Mouse (Mus musculus): ENCODE data around the gene Acbd6. TPM values are rescaled to one million over a fixed set of nuclear protein-coding genes. Genes with fewer than 3 reads are reported as not detected.

Gene Acbd6
- polyA plus RNA-seq, 1 experiment from 2014 or later = 73.5 TPM

GRCm38 (mm10) chr1:155564741-155565140, 6.8 kb downstream of the Acbd6 start:
- Histone ChIP-seq H3K9ac (no peak overlapping the region), H3K4me3 (replicated peaks) (no peak overlapping the region), H3K9me3 (replicated peaks) (no peaks in the 10 kb centered on the region), H3K36me3 (peaks cover 45% of the 10 kb centered on the region), H3K27ac (no peak overlapping the region), H3K4me1 (peaks cover 6% of the 10 kb centered on the region), H3K4me2 (no peak overlapping the region), H3K27me3 (no peaks in the 10 kb centered on the region)
- WGBS = 29% methylated on average over 3 of the region's 3 CpGs
- no peak for ATAC-seq (replicated peaks; ENCODE audit: low FRiP score)

GRCm38 (mm10) chr1:155568133-155568532, 10.2 kb downstream of the Acbd6 start:
- H3K4me3 ChIP-seq (replicated peaks) = no peak overlapping the region
- H3K36me3 ChIP-seq = peaks cover 67% of the 10 kb centered on the region
- no peak for ATAC-seq (replicated peaks; ENCODE audit: low FRiP score)
- H3K4me1 ChIP-seq = no peaks in the 10 kb centered on the region
- H3K27me3 ChIP-seq = no peaks in the 10 kb centered on the region
- 98% methylated on average over 9 of the region's 9 CpGs for WGBS
- no peak overlapping the region for H3K27ac ChIP-seq
- H3K9me3 ChIP-seq (replicated peaks) = no peaks in the 10 kb centered on the region
- no peak overlapping the region for H3K4me2 ChIP-seq
- no peak overlapping the region for H3K9ac ChIP-seq

- no peak for ATAC-seq (replicated peaks; ENCODE audit: low FRiP score)
- no peaks in the 10 kb centered on the region for H3K4me1 ChIP-seq
- no peaks in the 10 kb centered on the region for H3K27me3 ChIP-seq
- WGBS = 80% methylated on average over 4 of the region's 4 CpGs
- no peak overlapping the region for H3K27ac ChIP-seq
- H3K4me2 ChIP-seq = no peak overlapping the region
- H3K4me3 ChIP-seq (replicated peaks) = no peak overlapping the region
- no peaks in the 10 kb centered on the region for H3K9me3 ChIP-seq (replicated peaks)
- peaks cover 70% of the 10 kb centered on the region for H3K36me3 ChIP-seq
- no peak overlapping the region for H3K9ac ChIP-seq
These were observed 11.4 kb downstream of the Acbd6 start for GRCm38 (mm10) chr1:155569340-155569739.

DNA sequence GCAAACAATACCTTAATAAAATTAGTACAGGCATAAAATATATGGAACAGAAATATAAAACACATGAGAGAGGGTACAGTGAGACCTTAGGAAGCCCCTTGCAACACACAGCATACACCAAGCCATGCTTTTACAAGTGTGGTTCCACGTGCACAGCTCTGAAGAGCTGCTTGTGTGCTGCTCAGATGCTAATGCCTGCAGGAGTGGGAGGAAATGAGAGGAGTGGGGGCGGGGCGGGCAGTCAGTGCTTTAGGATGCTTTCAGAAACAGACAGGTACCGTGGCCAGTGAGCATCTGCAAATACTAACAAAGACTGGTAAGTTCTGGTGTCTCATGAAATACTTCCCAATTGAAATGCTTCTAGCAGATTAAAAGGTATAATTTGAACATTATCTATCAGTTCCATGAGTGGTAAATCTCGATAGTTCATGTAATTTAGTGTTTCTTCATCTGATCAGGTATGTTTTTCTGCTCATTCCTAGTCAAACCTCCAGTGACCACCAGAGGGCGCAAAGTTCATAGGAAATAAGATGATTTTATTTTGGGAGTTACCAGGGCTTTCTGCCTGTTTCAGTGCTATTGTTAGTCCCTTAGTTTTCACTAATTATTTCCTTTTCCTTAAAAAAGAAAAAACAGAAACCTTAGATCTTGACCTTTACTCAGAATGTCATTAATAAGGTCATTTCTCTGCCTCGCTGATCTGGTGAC, 17.2 kb downstream of the Acbd6 start:
- no peak for ATAC-seq (replicated peaks; ENCODE audit: low FRiP score)
- H3K9ac ChIP-seq = no peak overlapping the region
- H3K4me2 ChIP-seq = no peak overlapping the region

GRCm38 (mm10) chr1:155576432-155576831, 18.5 kb downstream of the Acbd6 start:
- Histone ChIP-seq H3K9ac (no peak overlapping the region), H3K36me3 (peaks cover 21% of the 10 kb centered on the region), H3K4me1 (no peaks in the 10 kb centered on the region), H3K27me3 (no peaks in the 10 kb centered on the region), H3K27ac (no peak overlapping the region), H3K9me3 (replicated peaks) (no peaks in the 10 kb centered on the region), H3K4me3 (replicated peaks) (no peak overlapping the region), H3K4me2 (no peak overlapping the region)
- ATAC-seq (replicated peaks; ENCODE audit: low FRiP score) = no peak
- WGBS = 38% methylated on average over 2 of the region's 2 CpGs

More for the DNA sequence above, 17.2 kb downstream of the Acbd6 start:
- no peak overlapping the region for H3K4me3 ChIP-seq (replicated peaks)
- no peak overlapping the region for H3K27ac ChIP-seq
- no peaks in the 10 kb centered on the region for H3K27me3 ChIP-seq
- peaks cover 26% of the 10 kb centered on the region for H3K36me3 ChIP-seq
- no peaks in the 10 kb centered on the region for H3K4me1 ChIP-seq
- no peaks in the 10 kb centered on the region for H3K9me3 ChIP-seq (replicated peaks)
- 24% methylated on average over 7 of the region's 7 CpGs for WGBS

DNA sequence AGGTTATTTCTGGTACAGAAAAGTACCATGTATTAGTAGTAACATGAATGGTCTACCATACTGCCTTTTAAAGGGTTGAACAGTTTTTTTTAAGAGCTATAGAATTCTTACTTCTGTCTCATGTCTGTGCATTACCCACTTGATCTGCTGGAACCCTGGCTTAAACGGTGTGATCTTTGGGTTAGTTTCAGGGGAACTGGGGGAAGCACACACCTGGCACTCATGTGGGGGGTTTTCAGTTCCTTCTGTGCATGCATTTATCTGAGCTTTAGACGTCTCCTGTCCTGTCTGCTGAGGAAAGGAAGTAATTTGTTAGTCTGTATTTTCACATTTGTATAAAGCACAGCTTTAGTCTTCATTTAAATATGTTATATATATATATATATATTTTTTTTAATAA, 19.4 kb downstream of the Acbd6 start:
- Histone ChIP-seq H3K4me3 (replicated peaks) (no peak overlapping the region), H3K4me2 (no peak overlapping the region), H3K9me3 (replicated peaks) (no peaks in the 10 kb centered on the region), H3K9ac (no peak overlapping the region), H3K36me3 (peaks cover 16% of the 10 kb centered on the region), H3K27ac (no peak overlapping the region), H3K4me1 (no peaks in the 10 kb centered on the region), H3K27me3 (no peaks in the 10 kb centered on the region)
- ATAC-seq (replicated peaks; ENCODE audit: low FRiP score) = no peak
- WGBS = 78% methylated on average over 2 of the region's 2 CpGs

DNA sequence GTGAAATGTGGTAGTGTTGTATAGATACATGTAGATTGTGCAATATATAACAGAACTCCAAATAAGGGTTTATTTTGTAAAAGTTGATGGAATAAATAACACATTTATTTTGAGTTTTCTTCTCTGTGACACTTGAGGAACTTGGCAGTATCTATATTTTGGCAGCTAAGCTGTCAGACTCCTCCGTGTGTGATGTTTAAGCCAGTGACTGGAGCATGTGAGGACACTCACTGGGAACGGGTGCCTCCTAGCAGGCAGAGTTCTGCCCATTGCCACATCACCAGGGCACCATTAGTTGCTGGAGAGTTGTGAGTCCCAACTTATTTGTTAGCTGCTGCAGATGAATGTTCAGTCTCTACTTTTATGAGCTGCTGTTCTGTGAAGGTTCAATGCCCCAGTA, 30.0 kb downstream of the Acbd6 start:
- no peaks in the 10 kb centered on the region for H3K4me1 ChIP-seq
- no peak overlapping the region for H3K27ac ChIP-seq
- H3K4me3 ChIP-seq (replicated peaks) = no peak overlapping the region
- WGBS = 84% methylated on average over 2 of the region's 2 CpGs
- H3K36me3 ChIP-seq = no peaks in the 10 kb centered on the region
- no peaks in the 10 kb centered on the region for H3K27me3 ChIP-seq
- no peaks in the 10 kb centered on the region for H3K9me3 ChIP-seq (replicated peaks)
- H3K9ac ChIP-seq = no peak overlapping the region
- no peak overlapping the region for H3K4me2 ChIP-seq
- no peak for ATAC-seq (replicated peaks; ENCODE audit: low FRiP score)

GRCm38 (mm10) chr1:155594141-155594540, 36.2 kb downstream of the Acbd6 start:
- Histone ChIP-seq H3K4me2 (no peak overlapping the region), H3K9me3 (replicated peaks) (no peaks in the 10 kb centered on the region), H3K4me3 (replicated peaks) (no peak overlapping the region), H3K36me3 (no peaks in the 10 kb centered on the region), H3K4me1 (no peaks in the 10 kb centered on the region), H3K9ac (no peak overlapping the region), H3K27ac (no peak overlapping the region), H3K27me3 (no peaks in the 10 kb centered on the region)
- 31% methylated on average over 1 of the region's 1 CpGs for WGBS
- no peak for ATAC-seq (replicated peaks; ENCODE audit: low FRiP score)

- Histone ChIP-seq H3K4me1 (no peaks in the 10 kb centered on the region), H3K4me2 (no peak overlapping the region), H3K27me3 (no peaks in the 10 kb centered on the region), H3K9ac (no peak overlapping the region), H3K4me3 (replicated peaks) (no peak overlapping the region), H3K36me3 (no peaks in the 10 kb centered on the region), H3K27ac (no peak overlapping the region), H3K9me3 (replicated peaks) (no peaks in the 10 kb centered on the region)
- WGBS = 94% methylated on average over 3 of the region's 3 CpGs
- no peak for ATAC-seq (replicated peaks; ENCODE audit: low FRiP score)
These were observed 38.7 kb downstream of the Acbd6 start for GRCm38 (mm10) chr1:155596576-155596975.

DNA sequence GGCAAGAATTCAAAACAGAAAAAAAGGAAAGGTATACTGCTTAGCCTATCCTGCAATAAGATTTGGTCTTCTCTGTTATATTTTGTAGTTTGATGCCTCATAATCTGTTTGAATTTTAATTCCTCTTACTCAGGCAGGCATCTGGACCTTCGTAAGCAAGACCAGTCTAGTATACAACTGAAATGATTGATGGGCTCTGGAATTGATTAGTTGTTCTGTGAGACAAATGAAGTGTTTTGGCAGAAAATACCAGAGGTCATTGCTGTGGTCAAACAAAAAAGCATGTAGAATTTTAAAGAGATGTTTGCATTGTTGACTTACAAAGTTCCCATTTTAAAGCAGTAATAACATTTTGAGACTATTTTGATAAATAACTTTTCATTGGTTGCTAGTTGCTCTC, 46.8 kb downstream of the Acbd6 start:
- no peaks in the 10 kb centered on the region for H3K9me3 ChIP-seq (replicated peaks)
- H3K4me3 ChIP-seq (replicated peaks) = no peak overlapping the region
- 63% methylated on average over 1 of the region's 1 CpGs for WGBS
- no peak overlapping the region for H3K4me2 ChIP-seq
- H3K27me3 ChIP-seq = no peaks in the 10 kb centered on the region
- H3K36me3 ChIP-seq = no peaks in the 10 kb centered on the region
- ATAC-seq (replicated peaks; ENCODE audit: low FRiP score) = no peak
- 0 out of 2 replicates have a peak, but pooled peaks cover 2% of the 10 kb centered on the region for H3K4me1 ChIP-seq
- H3K27ac ChIP-seq = no peak overlapping the region
- H3K9ac ChIP-seq = no peak overlapping the region

DNA sequence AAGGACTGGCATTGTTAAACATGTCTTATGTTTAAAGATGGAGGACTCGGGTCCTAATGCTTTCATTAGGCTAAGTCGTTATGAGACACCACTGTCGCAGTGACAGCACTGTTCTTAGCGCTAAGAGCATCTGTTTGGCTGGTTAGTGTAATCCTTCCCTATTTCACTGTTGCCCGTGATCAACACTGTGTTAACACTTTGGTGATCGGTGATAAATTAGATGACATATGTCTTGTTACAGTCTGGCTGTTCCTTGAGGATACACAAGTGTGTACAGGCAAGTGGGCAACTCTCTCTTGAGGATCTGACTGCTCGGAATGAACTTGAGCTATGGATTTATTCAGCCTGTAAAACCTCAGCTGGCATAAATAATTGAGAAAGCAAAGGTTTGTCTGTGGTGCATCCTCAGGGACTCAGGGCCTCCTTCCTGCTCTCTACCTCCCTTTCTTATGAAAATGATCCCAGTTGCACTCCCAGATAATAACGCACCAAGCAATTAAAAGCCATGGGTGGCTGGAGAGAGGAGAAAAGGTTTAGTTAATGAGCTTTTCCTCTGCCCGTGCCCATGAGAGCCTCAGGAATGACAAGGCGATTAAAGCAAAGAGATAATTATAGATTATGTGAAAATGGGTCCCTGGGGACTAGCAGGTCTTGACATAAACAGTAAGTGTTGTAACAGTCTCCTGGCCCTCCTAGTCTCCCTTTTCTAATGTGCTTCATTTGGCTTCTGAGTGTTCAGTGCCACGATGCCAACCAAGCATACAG, 47.7 kb downstream of the Acbd6 start:
- 0 out of 2 replicates have a peak, but pooled peaks cover 2% of the 10 kb centered on the region for H3K4me1 ChIP-seq
- no peak overlapping the region for H3K4me2 ChIP-seq
- no peak for ATAC-seq (replicated peaks; ENCODE audit: low FRiP score)
- H3K9ac ChIP-seq = no peak overlapping the region
- no peaks in the 10 kb centered on the region for H3K9me3 ChIP-seq (replicated peaks)
- 54% methylated on average over 11 of the region's 11 CpGs for WGBS
- no peaks in the 10 kb centered on the region for H3K36me3 ChIP-seq
- no peak overlapping the region for H3K27ac ChIP-seq
- H3K4me3 ChIP-seq (replicated peaks) = no peak overlapping the region
- H3K27me3 ChIP-seq = no peaks in the 10 kb centered on the region

DNA sequence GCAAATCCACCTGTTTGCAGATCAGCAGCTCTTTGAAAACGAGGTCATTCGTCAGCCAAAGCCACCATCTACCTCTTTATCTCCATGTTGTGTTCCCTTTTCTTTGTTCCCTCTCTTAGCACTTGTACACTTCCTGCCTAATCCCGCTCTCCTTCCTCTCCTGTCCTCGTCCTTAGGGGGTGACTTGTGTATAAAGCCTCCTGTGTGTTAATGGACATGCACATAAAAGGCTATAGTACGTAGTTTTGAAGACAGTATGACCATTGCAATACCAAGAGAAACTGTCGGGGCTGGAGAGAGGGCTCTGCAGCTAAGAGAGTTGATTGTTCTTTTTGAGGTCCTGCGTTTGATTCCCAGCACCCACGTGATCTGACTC, 48.2 kb downstream of the Acbd6 start:
- H3K9me3 ChIP-seq (replicated peaks) = no peaks in the 10 kb centered on the region
- no peaks in the 10 kb centered on the region for H3K27me3 ChIP-seq
- H3K4me3 ChIP-seq (replicated peaks) = no peak overlapping the region
- H3K9ac ChIP-seq = no peak overlapping the region
- 85% methylated on average over 8 of the region's 8 CpGs for whole genome bisulfite sequencing
- H3K4me1 ChIP-seq = 0 out of 2 replicates have a peak, but pooled peaks cover 2% of the 10 kb centered on the region
- no peaks in the 10 kb centered on the region for H3K36me3 ChIP-seq
- ATAC-seq (replicated peaks; ENCODE audit: low FRiP score) = no peak
- H3K27ac ChIP-seq = no peak overlapping the region
- no peak overlapping the region for H3K4me2 ChIP-seq
